Mouse (Mus musculus) spleen, postnatal 36 days (tissue): ENCODE data around the gene Pdzrn4.

Experiments
- DNase-seq, 2 experiments: peaks; one replicate each; pipeline ENCODE4 v3.0.0; 2022; ENCODE audit warnings: low spot score in 2 of 2, mixed read lengths in 1 of 2

The Pdzrn4 gene

GRCm38 (mm10) chr15:92500276-92500838 is 103.7 kb downstream of the Pdzrn4 start:
- no peak for DNase-seq

GRCm38 (mm10) chr15:92502797-92503196 is 106.1 kb downstream of the Pdzrn4 start:
- DNase-seq, result no peak

DNA sequence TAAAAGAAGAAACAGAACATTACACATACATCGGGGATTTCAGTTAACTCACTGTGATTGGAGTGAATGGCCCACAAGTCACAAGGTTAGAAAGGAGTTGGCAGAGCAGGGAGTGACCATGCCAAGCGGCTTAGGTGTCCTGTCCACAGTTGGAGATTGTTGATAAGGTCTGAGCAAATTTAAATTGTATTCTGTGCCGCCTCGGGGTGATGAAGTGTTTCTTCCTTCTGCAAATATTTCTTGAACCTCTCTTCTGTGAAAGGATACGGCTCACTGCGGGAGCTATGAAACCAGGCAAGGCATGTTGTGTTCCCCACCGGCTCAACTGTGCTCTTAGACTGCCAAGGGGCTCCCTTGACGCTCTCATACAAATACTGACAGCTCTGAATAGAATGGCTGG is 112.7 kb downstream of the Pdzrn4 start:
- no peak for DNase-seq

DNA sequence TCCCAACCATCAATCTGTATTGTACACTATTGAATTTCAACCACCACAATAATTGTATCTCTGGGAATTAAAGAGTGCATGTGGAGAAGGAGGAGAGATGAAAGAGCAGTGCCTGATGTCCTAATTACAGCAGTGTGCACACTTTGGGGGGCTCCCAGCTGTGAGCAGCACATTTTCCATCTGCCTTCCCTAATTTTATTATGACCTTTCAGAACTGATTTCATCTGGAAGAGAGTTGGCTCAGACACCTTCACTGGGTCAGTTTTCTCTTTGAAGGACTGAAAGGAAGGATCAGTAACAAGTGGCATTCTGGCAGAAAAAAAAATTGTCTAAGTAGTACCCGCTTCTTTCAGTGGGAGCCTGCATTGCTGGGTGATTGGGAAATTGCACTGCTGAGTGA is 119.0 kb downstream of the Pdzrn4 start:
- DNase-seq, result no peak

GRCm38 (mm10) chr15:92520677-92521225 is 124.1 kb downstream of the Pdzrn4 start:
- DNase-seq, result no peak

DNA sequence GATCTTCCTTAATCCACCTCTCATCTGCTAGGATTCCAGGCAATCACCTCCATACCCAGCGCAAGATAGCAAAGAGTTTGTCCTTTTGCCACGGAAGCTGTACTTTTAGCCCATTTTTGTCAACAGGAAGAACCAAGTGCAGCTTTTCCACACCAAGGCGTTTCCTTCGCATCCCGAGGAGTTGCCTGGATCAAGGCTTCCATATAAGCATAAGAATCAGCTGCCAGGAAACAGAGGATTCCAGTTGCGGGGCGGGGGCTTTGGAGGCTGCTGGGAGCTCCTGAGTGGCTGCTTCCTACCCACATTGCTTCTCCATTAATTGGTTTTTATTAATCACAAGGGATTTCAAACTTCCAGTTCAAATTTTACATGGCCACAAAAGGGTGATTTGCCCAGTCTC is 125.0 kb downstream of the Pdzrn4 start:
- DNase-seq, result no peak

DNA sequence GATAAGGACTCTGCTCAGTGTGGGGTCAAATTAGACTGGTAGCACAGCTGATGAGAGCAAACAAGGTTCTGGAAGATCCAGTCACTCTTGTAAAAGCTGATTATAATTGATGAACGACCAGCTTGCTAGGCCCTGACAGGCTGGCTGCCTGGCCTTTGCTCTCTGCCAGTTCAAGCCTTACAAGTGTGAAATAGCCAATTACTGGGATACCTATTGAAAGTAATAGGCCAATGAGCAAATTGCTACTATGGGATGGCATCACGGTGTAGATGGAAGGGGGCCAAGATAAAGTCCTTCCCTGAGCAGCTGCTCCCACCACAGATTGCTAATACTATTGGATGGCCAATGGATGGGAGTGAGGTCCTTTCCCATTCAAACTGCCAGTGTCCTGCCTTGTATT is 128.2 kb downstream of the Pdzrn4 start:
- no peak for DNase-seq

- DNase-seq, result no peak
Observed at GRCm38 (mm10) chr15:92525416-92525815, 128.7 kb downstream of the Pdzrn4 start.

- no peak for DNase-seq
Observed at GRCm38 (mm10) chr15:92526731-92527130, 130.1 kb downstream of the Pdzrn4 start.

- no peak for DNase-seq
Observed at GRCm38 (mm10) chr15:92543252-92543651, 146.6 kb downstream of the Pdzrn4 start.

GRCm38 (mm10) chr15:92547294-92547911 is 150.7 kb downstream of the Pdzrn4 start:
- no peak for DNase-seq

- DNase-seq, result no peak
Observed at GRCm38 (mm10) chr15:92555012-92555574, 158.4 kb downstream of the Pdzrn4 start.

GRCm38 (mm10) chr15:92555716-92556115 is 159.0 kb downstream of the Pdzrn4 start:
- DNase-seq, result no peak

- DNase-seq, result no peak
Observed at GRCm38 (mm10) chr15:92558592-92558991, 161.9 kb downstream of the Pdzrn4 start.

- DNase-seq, result no peak
Observed at GRCm38 (mm10) chr15:92562149-92562548, 165.5 kb downstream of the Pdzrn4 start.

DNA sequence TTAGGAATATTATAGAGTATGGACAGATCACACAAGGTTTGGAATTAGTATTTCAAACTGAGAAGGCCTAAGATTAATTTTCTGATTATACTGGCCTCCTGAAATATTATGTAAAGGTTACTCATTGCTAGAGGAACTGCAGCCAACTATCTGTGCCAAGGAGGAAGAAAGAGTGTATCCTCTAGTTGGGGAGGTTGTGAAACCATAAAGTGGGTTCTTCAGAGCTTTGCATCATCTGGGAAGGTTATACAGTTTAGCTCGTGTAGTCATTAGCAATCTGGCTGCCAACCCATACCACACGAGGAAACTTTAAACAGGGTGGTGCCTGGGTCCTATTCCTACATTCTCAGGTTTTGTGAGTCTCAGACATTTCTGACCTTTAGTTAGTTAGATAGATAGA is 166.9 kb downstream of the Pdzrn4 start:
- DNase-seq, result no peak

- no peak for DNase-seq
Observed at GRCm38 (mm10) chr15:92570526-92571243, 174.0 kb downstream of the Pdzrn4 start.

GRCm38 (mm10) chr15:92571244-92571539 is 174.5 kb downstream of the Pdzrn4 start:
- DNase-seq, result no peak

DNA sequence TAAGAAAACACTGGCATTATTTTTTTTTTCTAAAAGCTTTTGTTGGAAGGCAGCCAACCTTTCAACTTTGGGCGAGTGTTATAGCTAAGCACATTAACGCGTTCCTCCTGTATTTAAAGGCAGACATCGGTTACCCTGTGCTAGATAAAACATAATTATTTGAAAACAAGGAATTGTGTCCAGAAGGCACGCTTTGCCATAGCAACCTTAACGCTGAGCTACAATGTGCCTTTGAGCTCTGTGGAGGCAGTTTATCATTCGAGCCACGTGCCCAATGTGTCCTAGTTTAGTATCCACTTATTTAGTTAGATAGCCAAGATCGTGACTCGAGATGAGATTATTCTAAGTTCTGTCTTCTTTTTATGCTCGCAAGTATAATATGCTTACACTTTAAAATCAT is 180.8 kb downstream of the Pdzrn4 start:
- no peak for DNase-seq

DNA sequence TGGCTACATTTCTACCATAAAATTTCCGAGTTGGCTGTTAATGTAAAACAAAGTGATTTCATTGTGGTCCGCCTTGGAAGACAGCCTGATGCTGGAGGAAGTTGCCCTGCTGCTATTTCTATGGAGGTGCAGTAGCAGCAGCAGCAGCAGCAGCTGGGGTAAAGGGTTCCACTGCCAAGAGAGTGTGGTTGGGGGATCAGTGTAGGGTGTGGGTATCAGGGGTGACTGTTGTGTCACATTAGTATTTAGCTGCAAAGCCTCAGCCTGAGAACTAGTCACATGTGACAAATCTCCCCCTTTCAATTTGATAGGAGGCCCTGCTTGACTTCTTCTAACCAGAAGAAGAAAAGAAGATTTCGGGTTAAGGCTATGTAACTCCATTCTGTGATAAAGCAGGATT is 183.5 kb downstream of the Pdzrn4 start:
- DNase-seq, result no peak

DNA sequence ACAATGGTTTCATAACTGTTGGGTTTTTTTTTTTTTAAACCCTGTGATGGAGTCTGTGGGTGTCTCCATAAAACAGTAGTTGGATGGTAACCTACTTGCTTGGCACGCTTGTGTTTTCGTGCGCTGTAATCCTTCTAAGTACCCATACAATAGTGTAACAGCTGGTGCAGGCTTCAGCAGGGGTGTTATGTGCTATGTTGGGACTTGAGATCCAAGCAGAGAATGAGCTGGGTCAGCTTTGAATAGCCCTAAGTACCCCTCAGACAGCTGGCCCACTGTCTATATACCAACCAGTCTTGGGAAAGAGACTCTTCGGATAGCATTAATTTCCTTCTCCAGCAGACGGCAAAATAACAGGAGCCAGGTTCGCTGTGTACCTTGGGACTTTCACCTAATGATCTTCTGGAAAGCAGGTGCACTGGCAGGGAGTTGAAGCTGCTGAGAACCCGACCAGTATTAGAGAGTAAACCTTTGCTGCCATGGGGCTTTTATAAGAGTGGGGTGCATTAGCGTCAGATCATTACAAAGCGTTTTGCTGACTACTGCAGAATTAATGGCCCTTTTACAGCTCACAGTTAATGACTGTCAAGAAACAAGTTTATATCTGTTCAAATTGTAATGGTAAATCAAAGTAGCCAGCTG is 184.2 kb downstream of the Pdzrn4 start:
- DNase-seq, result no peak
